Mouse (Mus musculus): ENCODE data around the gene Cyp4f37. TPM values are rescaled to one million over a fixed set of nuclear protein-coding genes. Genes with fewer than 3 reads are reported as not detected.

Gene Cyp4f37
- total RNA-seq, 1 experiment from 2014 or later, result not detected

GRCm38 (mm10) chr17:32685048-32685750 is 64.1 kb downstream of the Cyp4f37 start, which contains the start of gene Cyp4f15:
Cyp4f15 (plus strand) TSS chr17:32685627.
- DNase-seq, result peak; percentile 61

Other genes with a start within 250 kb of the Cyp4f37 start
- gene Wiz, start 231.9 kb upstream of the Cyp4f37 start, total RNA-seq (2021), result 55.4 and 58.3 TPM in 2 replicates
- 0.57 and 1.2 TPM in 2 replicates for gene Rasal3, start 217.7 kb upstream of the Cyp4f37 start, total RNA-seq (2021)
- 0.12 and 0.57 TPM in 2 replicates for gene Pglyrp2, start 197.1 kb upstream of the Cyp4f37 start, total RNA-seq (2021)
- gene Cyp4f39, start 168.6 kb upstream of the Cyp4f37 start, total RNA-seq (2021), result not detected in 2 replicates
- gene Cyp4f17, start 115.3 kb upstream of the Cyp4f37 start, total RNA-seq (2021), result 8.3 and 9.4 TPM in 2 replicates
- 10.0 and 16.1 TPM in 2 replicates for gene Cyp4f16, start 84.8 kb upstream of the Cyp4f37 start, total RNA-seq (2021)
- not detected in 2 replicates for gene Cyp4f40, start 37.6 kb downstream of the Cyp4f37 start, total RNA-seq (2021)
- 1.9 and 2.0 TPM in 2 replicates for gene Cyp4f15, start 64.3 kb downstream of the Cyp4f37 start, total RNA-seq (2021)
- 40.0 and 63.0 TPM in 2 replicates for gene Zfp871, start 167.0 kb downstream of the Cyp4f37 start, total RNA-seq (2021)
- gene Zfp811, start 188.6 kb downstream of the Cyp4f37 start, total RNA-seq (2021), result 0.91 and 1.1 TPM in 2 replicates
- 11.5 and 17.4 TPM in 2 replicates for gene Zfp799, start 209.0 kb downstream of the Cyp4f37 start, total RNA-seq (2021)

Data from adrenal gland, postnatal 25 days (tissue).